Mouse (Mus musculus): ENCODE data around the gene Pik3r3.

Gene Pik3r3

DNA sequence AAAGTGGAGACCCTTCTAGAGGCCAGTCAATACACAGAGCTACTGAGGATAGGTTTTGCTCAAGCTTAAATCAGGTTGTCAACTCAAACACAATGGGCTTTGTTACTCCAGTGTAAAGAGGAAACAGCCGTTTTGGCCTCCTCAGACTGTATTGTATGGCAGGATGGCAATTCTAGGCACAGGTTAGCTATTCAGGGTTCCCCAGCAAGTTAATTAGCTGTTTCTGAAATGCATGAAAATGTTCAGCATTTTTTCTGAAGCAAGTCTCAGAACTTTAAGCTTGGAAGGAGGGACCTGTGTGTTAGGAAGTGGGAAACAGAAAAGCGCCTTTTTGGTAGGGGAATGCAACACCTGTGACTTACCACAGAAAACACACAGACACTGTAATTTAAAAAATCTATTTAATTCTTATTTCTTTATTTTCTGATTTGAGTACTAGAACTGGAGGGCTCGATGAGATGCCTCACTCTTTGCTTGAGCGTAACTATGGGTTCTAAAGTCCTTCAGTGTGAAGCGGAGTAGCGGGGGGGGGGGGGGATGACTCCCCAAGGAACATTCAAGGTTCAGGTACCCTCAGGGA lies 1.3 kb upstream of the Pik3r3 start:
- no peak for DNase-seq

DNA sequence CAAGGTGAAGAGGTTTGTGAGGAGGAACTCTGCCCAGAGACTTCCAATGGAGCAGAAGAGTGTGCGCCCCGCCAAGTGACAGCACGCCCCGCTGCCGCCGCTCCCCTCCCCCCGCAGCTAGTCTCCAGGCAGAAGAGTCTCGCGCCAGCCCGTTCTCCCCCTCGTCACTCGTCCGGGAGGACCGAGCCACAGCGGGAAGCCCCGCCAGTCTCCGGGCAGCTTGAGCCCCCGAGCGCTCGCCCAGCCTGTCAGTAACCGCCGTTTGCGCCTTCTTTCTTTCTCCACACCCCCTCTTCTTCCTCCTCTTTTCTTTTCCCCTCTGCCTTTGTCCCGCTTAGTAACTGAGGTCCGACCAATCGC lies 658 bp upstream of the Pik3r3 start:
- no peak for DNase-seq

DNA sequence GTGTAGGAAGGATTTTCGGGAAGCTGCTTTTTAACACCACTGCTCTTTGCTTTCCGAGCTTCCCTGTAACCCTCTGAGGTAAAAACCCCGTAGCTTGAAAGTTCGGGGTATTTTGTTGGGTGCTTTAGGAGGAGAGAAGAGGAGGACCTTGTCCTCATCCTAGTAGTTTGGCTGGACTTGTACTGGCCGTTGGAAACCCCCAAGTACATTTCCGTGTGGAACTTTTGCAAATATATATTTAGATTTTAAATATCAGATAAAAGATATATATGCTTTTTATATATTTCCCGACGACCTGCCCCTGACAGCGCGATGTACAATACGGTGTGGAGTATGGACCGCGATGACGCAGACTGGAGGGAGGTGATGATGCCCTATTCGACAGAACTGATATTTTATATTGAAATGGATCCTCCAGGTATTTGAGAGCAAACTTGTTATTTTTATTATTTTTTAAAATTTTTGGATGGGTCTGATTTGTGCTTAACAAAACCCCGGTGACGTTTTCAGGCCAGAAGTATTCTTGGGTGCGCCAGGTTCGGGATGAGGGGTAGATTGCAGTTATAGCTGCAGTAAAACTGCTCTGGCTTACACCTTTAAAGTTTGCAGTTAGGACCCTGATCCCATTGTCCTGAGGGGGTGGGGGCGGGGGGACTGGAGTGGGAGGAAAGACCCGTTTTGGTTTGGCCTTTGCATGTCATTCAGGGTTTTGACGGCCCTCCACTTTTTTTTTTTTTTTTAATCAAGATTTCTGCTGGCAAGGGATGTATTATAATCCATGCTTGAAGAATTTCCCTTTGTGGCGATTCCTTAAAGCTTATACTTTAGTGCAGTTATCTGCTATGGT lies 801 bp downstream of the Pik3r3 start:
- DNase-seq: peak; percentile 39

DNA sequence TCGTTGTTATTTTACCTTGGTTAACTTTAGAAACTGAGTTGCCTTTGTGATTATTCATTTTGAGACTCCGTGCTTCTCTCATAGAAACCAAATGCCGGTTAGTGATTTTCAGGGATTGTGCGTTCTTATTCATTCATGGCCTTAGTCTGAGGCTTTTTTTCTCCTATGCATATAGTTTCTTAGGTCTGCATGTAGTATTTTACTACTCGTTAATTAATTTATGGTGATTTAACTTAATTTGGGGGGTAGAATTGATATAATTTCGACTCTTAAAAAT lies 1.4 kb downstream of the Pik3r3 start:
- no peak for DNase-seq

DNA sequence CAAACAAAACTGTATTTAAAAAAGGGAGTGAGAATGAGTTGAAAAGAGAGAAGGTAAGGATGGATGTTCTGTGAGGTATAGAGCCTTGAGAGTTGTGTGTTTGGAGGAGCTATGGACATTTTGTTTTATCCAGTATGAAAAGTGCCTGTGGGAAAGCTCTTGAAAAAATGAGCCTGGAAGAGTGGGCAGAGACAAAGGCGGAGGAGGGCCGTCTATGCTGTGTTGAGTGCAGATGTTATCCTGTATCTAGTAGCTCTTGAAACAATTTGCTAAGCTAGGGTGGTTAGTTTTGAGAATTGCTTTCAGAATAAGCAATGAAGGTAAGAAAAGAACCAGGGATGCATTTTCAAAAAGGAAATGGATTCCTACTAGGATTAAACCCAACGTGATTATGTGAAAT lies 22.0 kb downstream of the Pik3r3 start:
- no peak for DNase-seq

DNA sequence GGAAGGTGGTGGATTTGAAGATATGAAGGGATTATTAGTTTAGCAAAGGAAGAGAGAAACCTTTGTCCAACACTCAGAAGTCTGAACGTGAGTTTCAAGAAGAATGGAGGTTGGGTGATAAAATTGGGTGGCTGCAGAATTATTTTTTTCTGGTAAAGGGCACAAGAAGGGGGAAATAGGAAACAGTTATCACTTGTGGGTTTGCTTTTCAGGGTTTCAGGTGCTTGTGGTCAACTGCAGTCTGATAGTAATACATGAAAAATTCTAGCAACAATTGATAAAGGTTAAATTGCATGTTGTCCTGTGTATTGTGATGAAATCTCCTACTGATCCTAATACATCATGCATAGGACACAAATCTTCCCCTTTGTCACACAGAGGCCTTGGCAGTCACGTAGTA lies 22.8 kb downstream of the Pik3r3 start:
- DNase-seq: no peak

DNA sequence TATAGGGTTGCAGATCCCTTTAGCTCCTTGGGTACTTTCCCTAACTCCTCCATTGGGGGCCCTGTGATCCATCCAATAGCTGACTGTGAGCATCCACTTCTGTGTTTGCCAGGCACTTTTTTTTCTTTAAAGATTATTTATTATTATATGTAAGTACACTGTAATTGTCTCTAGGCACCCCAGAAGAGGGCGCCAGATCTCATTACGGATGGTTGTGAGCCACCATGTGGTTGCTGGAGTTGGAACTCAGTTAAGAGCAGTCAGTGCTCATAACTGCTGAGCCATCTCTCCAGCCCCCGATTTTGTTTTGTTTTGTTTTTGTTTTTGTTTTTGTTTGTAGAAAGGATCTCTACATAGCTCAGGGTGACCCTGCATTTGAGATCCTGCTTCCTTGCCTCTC lies 24.5 kb downstream of the Pik3r3 start:
- peak; percentile 26 for DNase-seq

DNA sequence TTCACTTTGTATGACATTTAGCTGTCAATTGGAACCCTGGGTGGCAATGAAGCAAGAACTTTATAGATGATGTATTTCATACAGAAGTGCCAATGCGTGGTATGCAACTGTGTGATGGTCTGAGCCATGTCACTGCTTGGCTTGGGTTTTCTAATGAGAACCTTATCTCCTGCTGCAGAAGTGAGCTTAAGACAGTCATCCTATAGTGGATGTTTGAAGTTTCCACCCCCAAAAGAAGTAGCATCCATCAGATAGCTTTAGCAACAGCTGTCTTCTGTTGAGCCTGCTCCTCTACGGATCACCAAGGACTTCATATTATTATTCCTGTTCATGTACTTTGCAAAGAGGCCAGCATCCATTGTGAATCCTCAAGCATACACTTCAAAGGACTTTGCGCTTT lies 28.6 kb downstream of the Pik3r3 start:
- DNase-seq: no peak

DNA sequence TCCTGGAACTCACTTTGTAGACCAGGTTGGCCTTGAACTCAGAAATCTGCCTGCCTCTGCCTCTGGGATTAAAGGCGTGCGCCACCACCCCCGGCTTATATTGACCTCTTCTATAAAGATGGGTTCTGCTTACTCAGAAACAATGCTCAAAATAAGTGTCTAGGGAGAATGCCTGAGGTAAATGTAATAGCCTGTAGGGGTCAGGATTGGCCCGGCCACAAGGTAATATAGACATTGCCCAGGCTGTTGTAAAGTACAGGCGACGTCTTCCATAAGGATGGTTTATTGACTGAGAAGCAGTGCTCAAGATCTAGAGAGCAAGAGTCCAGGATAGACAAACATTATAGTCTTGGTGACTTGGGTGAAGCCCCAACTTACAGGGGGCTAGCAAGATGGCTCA lies 46.8 kb downstream of the Pik3r3 start:
- no peak for DNase-seq

DNA sequence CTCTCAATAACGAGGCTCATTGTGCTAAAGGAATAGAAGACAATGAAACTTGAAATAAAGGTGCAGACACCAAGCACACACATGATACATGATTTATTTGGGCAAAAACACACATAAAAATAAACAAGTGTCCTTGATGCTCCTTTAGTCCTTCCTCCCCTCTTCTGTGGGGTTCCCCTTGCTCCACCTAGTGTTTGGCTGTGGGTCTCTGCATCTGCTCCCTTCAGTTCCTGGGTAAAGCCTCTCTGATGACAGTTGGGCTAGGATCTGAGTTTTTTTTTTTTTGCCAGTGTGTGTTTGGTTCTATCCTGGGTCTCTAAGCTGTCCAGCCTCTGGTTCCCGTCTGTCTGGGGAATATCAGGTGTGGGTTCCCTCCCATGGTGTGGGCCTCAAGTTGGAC lies 60.8 kb downstream of the Pik3r3 start:
- peak; percentile 22 for DNase-seq

DNA sequence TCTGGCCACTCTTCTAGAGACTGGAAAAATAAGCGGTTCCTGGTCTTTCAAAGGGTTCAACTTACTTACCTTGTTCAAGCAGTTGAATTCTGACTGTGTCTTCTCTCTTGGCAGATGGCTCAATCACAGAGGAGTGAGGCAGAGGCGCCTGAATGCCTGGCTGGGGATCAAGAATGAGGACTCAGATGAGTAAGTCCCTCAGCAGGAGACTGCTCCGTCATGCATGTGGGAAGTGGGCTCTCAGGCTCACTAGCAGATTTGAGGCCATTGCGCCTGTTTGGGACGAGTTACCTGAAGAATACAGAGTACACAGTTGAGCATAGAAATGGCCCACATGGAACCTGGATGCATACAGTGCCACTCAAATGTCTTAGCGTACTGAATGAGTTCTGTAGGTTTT lies 70.1 kb downstream of the Pik3r3 start:
- peak; percentile 53 for DNase-seq

DNA sequence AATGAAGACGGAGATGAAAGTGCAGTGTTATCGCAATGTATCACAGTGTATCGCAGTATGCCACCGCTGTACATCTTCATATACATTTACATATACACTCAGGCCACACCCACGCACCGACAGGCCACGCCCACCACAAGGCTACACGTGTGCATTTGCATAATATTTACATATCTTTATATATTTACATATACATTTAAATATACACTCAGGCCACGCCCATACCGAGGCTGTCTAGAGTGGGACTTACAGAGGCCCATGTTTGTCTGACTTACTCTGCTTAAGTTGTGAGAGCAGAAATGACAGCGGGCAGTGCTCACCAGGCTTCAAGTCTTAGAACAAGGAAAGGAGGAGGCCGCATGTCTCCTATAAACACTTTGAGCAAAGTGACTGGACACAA lies 71.9 kb downstream of the Pik3r3 start:
- DNase-seq: no peak

DNA sequence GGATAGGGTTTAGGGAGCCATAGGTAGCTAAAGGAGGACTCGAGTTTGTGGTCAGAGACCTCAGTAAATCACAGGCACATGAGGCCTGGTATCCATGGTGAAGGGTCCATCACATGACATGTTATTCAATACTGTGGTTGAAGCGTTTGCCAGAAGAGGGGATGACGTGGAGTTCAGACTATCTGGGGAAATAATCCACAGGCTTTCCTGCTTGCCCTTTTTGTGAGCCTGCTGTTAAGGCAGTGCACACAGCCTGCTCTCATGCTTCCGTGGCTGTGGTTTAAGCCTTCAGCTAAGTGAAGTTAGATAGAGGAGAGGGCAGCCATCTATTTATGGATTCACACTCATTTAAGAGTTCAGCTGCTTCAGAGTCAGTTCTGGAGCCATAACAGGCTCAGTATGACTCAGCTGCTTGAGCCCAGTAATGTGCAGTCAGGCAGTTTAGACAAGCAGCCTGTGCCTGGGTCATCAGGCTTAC lies 79.5 kb downstream of the Pik3r3 start:
- DNase-seq: no peak

DNA sequence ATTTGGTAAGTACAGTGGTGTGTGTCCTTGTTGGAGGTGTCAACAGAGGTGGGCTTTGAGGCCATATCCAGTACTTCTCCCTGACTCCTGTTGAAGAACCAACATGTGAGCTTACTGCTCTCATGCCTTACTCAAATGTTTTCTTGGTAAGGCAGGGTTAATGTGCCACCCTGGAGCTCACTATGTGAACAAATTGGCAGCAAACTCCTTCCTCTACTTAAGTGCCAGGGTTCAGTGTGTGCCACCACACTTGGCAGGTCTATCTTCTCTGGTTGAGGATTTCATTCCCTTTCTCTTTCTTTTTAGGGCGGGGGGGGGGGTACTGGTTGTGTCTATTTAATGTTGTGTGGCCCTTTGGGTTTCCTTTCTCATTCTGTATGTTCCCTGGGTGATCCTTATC lies 83.1 kb downstream of the Pik3r3 start:
- DNase-seq: no peak

DNA sequence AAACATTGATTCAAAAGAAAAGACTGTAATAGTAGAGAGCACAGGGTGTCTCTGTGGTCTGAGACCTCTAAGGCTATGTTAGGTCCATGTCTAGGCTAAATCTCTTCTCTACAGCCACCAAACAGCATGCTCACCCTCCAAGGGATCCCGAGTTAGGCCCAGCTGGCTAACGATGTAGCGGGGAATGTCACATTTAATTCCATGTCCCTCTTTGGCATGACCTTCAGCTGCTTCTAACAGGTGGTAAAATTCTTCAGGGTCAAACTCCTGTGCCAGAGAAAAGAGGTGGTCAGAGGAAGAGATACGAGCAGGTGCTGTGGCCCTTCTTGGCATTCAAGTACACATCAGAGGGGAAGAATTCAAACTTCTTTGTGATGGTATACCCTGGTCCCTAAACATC lies 96.2 kb downstream of the Pik3r3 start:
- DNase-seq: no peak

DNA sequence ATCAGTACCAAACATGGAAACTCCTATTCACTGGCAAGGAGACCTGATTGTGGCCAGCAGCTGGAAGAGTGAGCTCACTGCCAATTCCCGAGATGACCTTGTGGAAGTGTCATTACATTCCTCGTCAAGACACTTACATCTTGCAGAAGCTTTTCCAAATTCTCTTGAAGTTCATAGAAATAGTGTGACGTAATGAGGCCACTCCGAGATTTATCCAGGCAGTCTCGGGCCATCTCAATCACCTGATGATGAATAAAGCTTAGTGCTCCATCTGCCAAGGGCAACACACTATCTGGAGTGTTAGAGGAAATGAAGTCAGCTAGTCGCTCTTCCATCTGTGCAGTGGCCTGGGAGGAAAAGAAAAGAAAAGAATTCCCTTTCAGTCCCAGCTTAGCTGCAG lies 100.7 kb downstream of the Pik3r3 start:
- no peak for DNase-seq

DNA sequence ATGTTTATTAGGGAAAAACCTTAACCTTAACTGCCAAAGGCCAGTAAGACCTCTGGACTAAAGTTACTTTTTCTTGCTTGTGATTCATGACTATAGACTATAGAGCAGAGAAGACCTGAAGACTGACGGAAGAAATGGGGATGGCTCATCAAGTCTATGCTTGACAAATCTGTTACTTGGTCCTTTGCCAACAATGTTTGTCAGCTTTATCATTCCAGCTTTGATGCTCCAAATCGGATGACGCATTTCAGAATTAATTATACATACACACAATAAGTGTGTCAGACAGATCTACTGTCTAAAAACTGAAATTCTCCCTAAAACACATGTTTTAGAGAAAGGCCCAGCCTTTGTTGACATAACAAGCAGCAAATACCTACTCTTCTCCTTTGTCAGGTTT lies 107.8 kb downstream of the Pik3r3 start:
- DNase-seq: no peak

DNA sequence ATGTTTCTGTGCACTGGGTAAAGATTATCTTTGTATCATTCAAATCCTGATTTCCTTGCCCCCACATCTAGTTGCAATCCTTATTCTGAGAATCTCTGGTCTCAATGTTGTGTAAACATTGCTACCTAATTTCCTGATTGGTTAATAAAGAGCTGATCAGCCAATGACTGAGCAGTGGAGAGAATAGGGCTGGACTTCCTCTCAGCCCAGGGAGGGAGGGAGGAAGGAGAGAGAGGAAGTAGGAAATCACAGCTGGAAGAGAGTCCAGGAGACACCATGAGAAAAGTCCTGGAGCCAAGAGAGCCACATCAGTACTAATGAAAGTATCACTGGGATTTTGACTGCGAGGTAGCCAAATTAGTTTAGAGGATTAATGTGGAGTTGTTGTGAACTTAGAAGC lies 114.9 kb downstream of the Pik3r3 start:
- DNase-seq: no peak

DNA sequence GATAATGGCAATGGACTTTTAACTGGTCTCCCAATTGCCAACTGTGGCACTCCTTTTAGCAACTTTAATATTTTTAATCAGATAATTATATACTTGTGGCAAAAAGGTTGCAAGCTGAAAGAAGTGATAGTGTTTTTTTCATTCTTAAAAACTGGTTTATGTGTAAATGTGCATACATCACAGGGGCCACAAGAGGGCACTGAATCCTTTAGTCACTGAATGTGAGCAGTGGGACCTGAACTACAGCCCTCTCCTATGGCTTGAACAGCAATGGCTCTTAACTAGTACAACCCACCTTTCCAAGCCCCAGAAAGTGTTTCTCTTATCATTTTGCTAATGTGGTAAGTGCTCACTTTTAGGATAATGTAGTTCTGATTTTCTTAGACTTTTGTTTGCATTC lies 120.7 kb downstream of the Pik3r3 start:
- peak; percentile 43 for DNase-seq

DNA sequence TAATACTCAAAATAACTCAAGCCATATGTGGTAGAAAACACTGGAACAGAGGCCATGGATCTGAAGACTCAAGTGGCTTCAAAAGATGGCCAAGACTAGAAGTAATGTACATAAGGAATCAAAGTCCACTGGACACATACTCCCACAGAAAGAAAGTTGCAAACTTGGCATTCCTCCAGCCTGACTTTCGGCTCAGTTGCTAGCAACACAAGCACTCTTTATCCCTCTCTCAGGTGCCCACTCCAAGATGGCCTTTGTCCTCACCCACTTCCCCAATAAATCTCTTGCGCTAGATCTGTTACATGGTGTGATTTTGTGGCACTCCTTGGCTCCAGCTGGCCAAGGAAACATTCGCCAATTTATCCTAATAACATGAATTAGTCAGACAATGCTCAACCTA lies 131.1 kb downstream of the Pik3r3 start:
- no peak for DNase-seq
